Mouse (Mus musculus): ENCODE results near the gene Tmem151a.

DNA sequence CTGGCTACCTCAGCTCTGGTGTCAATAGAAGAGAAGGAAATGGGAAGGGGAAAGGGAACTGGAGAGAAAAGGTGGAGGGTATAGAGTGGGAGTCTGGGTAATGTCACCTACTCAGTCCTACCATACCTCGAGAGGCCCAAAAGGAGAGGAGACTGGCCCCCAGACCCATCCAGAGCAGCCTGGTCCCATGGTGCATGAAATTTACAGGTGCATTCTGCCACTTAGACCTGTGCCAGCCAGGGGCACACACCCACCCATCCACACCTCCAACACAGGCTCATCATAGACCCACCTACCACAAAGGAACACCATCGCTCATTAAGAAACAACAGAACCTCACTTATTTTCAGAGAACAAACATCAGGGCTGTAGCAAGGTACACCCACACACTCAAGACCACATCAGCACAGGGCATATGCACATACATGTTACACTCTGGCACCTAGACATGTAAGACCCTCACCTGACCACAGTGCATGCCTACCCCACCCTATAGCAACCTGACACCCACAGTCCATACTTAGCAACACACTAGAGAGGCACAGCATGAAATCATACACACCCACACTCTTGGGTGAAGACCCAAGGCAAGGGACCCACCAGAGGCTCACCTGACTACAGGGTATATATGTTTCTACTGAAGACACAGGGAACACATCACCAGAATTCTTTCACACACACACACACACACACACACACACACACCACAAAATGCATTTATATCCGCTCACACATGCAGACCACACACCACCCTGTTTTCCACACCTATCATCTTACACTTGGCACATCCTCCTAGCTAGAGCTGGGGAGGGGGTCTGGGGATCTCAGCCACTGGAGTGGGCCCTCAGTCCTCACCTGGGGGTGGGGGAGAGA is 1.1 kb downstream of the Tmem151a start:
- TF ChIP-seq GATA1 (IDR thresholded peaks at IDR 0.05; ENCODE audit: low read length) (no peak), TAL1 (IDR thresholded peaks at IDR 0.05; ENCODE audit: low read length) (no peak)
